ENCODE assay signal across 8 mouse cellular contexts in genomic region chr19:28834388-28834787, GRCm38 (mm10). TPM values are rescaled to one million over a fixed set of nuclear protein-coding genes. Genes with fewer than 3 reads are reported as not detected.
DNase-seq lines count a peak whose midpoint lies in the region; ATAC-seq and TF ChIP-seq lines count a peak whose summit lies in the region.

No protein-coding gene starts in this region.

- 0 out of 2 replicates have a peak, but pooled peaks cover 8% of the 10 kb centered on the region for H3K9me3 ChIP-seq in hindbrain, embryonic 13.5 days
- no peaks in the 10 kb centered on the region for H3K9me3 ChIP-seq in limb, embryonic 14.5 days (ENCODE audit: control insufficient read depth, low read length)
- no peaks in the 10 kb centered on the region for H3K9me3 ChIP-seq in neural tube, embryonic 12.5 days

- WGBS in hindbrain, embryonic 13.5 days = 9% methylated on average over 10 of the region's 10 CpGs
- 8% methylated on average over 10 of the region's 10 CpGs for WGBS in limb, embryonic 14.5 days
- WGBS in neural tube, embryonic 12.5 days = 6% methylated on average over 10 of the region's 10 CpGs

- peaks cover 5% of the 10 kb centered on the region; the same call in 1 of the 2 replicates for H3K4me1 ChIP-seq in cortical plate, adult 2 months (ENCODE audit: control insufficient read depth, insufficient read depth, low read length)
- H3K4me1 ChIP-seq in hindbrain, embryonic 13.5 days (replicated peaks) = peaks cover 19% of the 10 kb centered on the region
- peaks cover 5% of the 10 kb centered on the region; the same call in 1 of the 2 replicates for H3K4me1 ChIP-seq in limb, embryonic 14.5 days (ENCODE audit: control insufficient read depth, insufficient read depth, low read length)
- H3K4me1 ChIP-seq in neural tube, embryonic 12.5 days = 0 out of 2 replicates have a peak, but pooled peaks cover 4% of the 10 kb centered on the region

- H3K4me3 ChIP-seq in cortical plate, adult 2 months (ENCODE audit: insufficient read depth, low read length) = peak overlapping the region; percentile 98
- H3K4me3 ChIP-seq in hindbrain, embryonic 13.5 days = peak overlapping the region; percentile 66
- peak overlapping the region; percentile 58 for H3K4me3 ChIP-seq in limb, embryonic 14.5 days (replicated peaks; ENCODE audit: low read length)
- peak overlapping the region; percentile 55 for H3K4me3 ChIP-seq in neural tube, embryonic 12.5 days

- peak; percentile 28 for DNase-seq in layer of hippocampus, adult 11-12 months (ENCODE audit: low spot score)
- no peak for DNase-seq in layer of hippocampus, postnatal 25 days (ENCODE audit: extremely low spot score in 1 of 2, low spot score in 1 of 2)
- DNase-seq in limb, embryonic 14.5 days (ENCODE audit: low spot score) = peak; percentile 11
- no peak for DNase-seq in thymus, postnatal 0 days (ENCODE audit: low spot score)

- peak overlapping the region; percentile 82 for H3K4me2 ChIP-seq in hindbrain, embryonic 13.5 days
- peak overlapping the region; percentile 94 for H3K4me2 ChIP-seq in limb, embryonic 14.5 days (replicated peaks; ENCODE audit: low read depth, low read length, severe bottlenecking)
- H3K4me2 ChIP-seq in neural tube, embryonic 12.5 days (replicated peaks) = peak overlapping the region; percentile 97

- peak overlapping the region; percentile 79 for H3K9ac ChIP-seq in hindbrain, embryonic 13.5 days
- H3K9ac ChIP-seq in limb, embryonic 14.5 days (ENCODE audit: low read depth, low read length, severe bottlenecking) = no peak overlapping the region
- H3K9ac ChIP-seq in neural tube, embryonic 12.5 days = 0 out of 2 replicates have a peak overlapping the region, but pooled peaks have one; percentile 17

- no peak for TF ChIP-seq CTCF in cortical plate, adult 2 months (IDR thresholded peaks at IDR 0.05; ENCODE audit: extremely low read depth, insufficient read depth, low read length)

- H3K27ac ChIP-seq in cortical plate, adult 2 months (ENCODE audit: insufficient read depth, low read length) = no peak overlapping the region
- peak overlapping the region; percentile 83 for H3K27ac ChIP-seq in hindbrain, embryonic 13.5 days
- no peak overlapping the region for H3K27ac ChIP-seq in limb, embryonic 14.5 days (replicated peaks; ENCODE audit: low read depth, low read length)
- no peak overlapping the region for H3K27ac ChIP-seq in neural tube, embryonic 12.5 days

- peak; percentile 58; the same call in 1 of the 2 replicates for ATAC-seq in hindbrain, embryonic 13.5 days (ENCODE audit: low FRiP score)
- ATAC-seq in limb, embryonic 14.5 days (ENCODE audit: low FRiP score, low read depth) = no peak
- peak; percentile 76 for ATAC-seq in neural tube, embryonic 12.5 days (ENCODE audit: low FRiP score, low read depth)
- no peak for ATAC-seq in erythroid progenitor cell, adult 5-6 weeks (replicated peaks; ENCODE audit: low FRiP score, poor library complexity, severe bottlenecking)

- H3K27me3 ChIP-seq in hindbrain, embryonic 13.5 days = peaks cover 25% of the 10 kb centered on the region
- H3K27me3 ChIP-seq in limb, embryonic 14.5 days (ENCODE audit: control insufficient read depth, insufficient read depth, low read length) = peaks cover 19% of the 10 kb centered on the region
- H3K27me3 ChIP-seq in neural tube, embryonic 12.5 days (replicated peaks) = 0 out of 2 replicates have a peak, but pooled peaks cover 3% of the 10 kb centered on the region

- H3K36me3 ChIP-seq in hindbrain, embryonic 13.5 days = no peaks in the 10 kb centered on the region
- no peaks in the 10 kb centered on the region for H3K36me3 ChIP-seq in limb, embryonic 14.5 days (ENCODE audit: control insufficient read depth, insufficient read depth, low read length)
- no peaks in the 10 kb centered on the region for H3K36me3 ChIP-seq in neural tube, embryonic 12.5 days

- TF ChIP-seq POLR2A in cortical plate, adult 2 months (IDR thresholded peaks at IDR 0.05; ENCODE audit: extremely low read depth, insufficient read depth, low read length) = no peak
- no peak for TF ChIP-seq POLR2A in limb, embryonic 14.5 days (IDR thresholded peaks at IDR 0.05; ENCODE audit: borderline replicate concordance, extremely low read depth, insufficient read depth, insufficient read length)

RNA-seq across cellular contexts. Expression of gene Slc1a1, which starts 0.5 kb away (rescaled TPM):
- total RNA-seq in layer of hippocampus, postnatal 25 days (2021) = 100 to 1,000 TPM; 141 to 153 TPM
- 60.4 and 66.7 TPM in 2 replicates for polyA plus RNA-seq in cortical plate, adult 2 months (2012; rRNA removed)
- polyA plus RNA-seq in hindbrain, embryonic 13.5 days (2015; fragmentation: Nextera tagmentation; extraction: Ambion mirVana) = 22.1 and 23.0 TPM in 2 replicates
- 1.1 and 1.7 TPM in 2 replicates for polyA plus RNA-seq in limb, embryonic 14.5 days (2012; rRNA removed)
- polyA plus RNA-seq in limb, embryonic 14.5 days (2014; fragmentation: Nextera tagmentation; extraction: Ambion mirVana) = 0.66 and 0.81 TPM in 2 replicates
- polyA plus RNA-seq in neural tube, embryonic 12.5 days (2016; fragmentation: Nextera tagmentation; extraction: Ambion mirVana) = 11.4 and 12.0 TPM in 2 replicates
- 0.06 and 0.17 TPM in 2 replicates for polyA plus RNA-seq in thymus, postnatal 0 days (2015; fragmentation: Nextera tagmentation; extraction: Ambion mirVana)
- total RNA-seq in erythroid progenitor cell, adult 5-6 weeks (2015; ENCODE audit: low replicate concordance) = not detected in 2 replicates
- total RNA-seq in erythroid progenitor cell, adult 5-6 weeks (2017; ENCODE audit: low replicate concordance) = not detected in 2 replicates

Comparison
In these comparisons a context has a peak if more than half of its experiments do, and no peak if none do; other contexts are left out.
1. DNase-seq: peak in layer of hippocampus, adult 11-12 months (single experiment) and limb, embryonic 14.5 days (single experiment); none in layer of hippocampus, postnatal 25 days (0 of 2) and thymus, postnatal 0 days (single experiment).
2. ATAC-seq: peak in hindbrain, embryonic 13.5 days (single experiment) and neural tube, embryonic 12.5 days (single experiment); none in limb, embryonic 14.5 days (single experiment) and erythroid progenitor cell, adult 5-6 weeks (single experiment).
3. Peak in every context shown above with its lines, with median percentiles within 50 percentile points of each other: H3K4me3 ChIP-seq and H3K4me2 ChIP-seq.